Mouse (Mus musculus) G1E (cell line): ENCODE measurements at regions not wholly inside any gene's neighbourhood (a gene's known extent, or its start where the extent isn't known, plus 50 kb on each side); places are given as distances from the start of the nearest gene placed in this dataset.

Source experiments
- ATAC-seq: 2 replicates; pipeline ENCODE4 v1.8.0; 2016; ENCODE audit warnings: mild to moderate bottlenecking; ENCODE audit not compliant: insufficient number of reproducible peaks, poor library complexity, low FRiP score, severe bottlenecking; ENCODE audit errors: extremely low read depth
- DNase-seq: peaks from one replicate; pipeline ENCODE4 v3.0.0; 2012; ENCODE audit warnings: low spot score
- H3K27me3 ChIP-seq: 2 replicates; pipeline ENCODE4 v1.6.1; 2012; ENCODE audit warnings: mild to moderate bottlenecking, low read length, inconsistent platforms; ENCODE audit not compliant: insufficient read depth
- H3K36me3 ChIP-seq: replicated peaks from 2 replicates; pipeline ENCODE3; 2012; ENCODE audit warnings: mild to moderate bottlenecking, inconsistent platforms
- H3K4me1 ChIP-seq: 2 replicates; pipeline ENCODE4 v1.6.1; 2012; ENCODE audit warnings: low read depth, low read length, inconsistent platforms, mixed read lengths; ENCODE audit not compliant: insufficient read depth
- H3K4me3 ChIP-seq: 2 replicates; pipeline ENCODE4 v1.5.1; 2012; ENCODE audit warnings: low read depth, mild to moderate bottlenecking, inconsistent platforms, low read length, moderate library complexity, mixed read lengths
- H3K9me3 ChIP-seq: replicated peaks from 2 replicates; pipeline ENCODE4 v1.6.1; 2012; ENCODE audit warnings: inconsistent platforms
- CTCF ChIP-seq: IDR thresholded peaks from 2 replicates; pipeline ENCODE4 v1.5.1; 2012; ENCODE audit warnings: low read depth, low read length, inconsistent platforms, mixed read lengths
- GATA1 ChIP-seq: IDR thresholded peaks from 2 replicates; pipeline ENCODE4 v1.6.1; 2012; ENCODE audit warnings: borderline replicate concordance, low read length, inconsistent platforms, mixed read lengths
- GATA2 ChIP-seq: IDR thresholded peaks from 2 replicates; pipeline ENCODE4 v1.6.1; 2012; ENCODE audit warnings: low read depth, low read length, inconsistent platforms, borderline replicate concordance
- POLR2AphosphoS5 ChIP-seq: IDR thresholded peaks from 2 replicates; pipeline ENCODE4 v1.6.1; 2012; ENCODE audit warnings: low read depth, low read length, inconsistent platforms; ENCODE audit not compliant: insufficient replicate concordance
- TAL1 ChIP-seq: conservative IDR thresholded peaks from 2 replicates; pipeline ENCODE4 v1.6.1; 2012; ENCODE audit warnings: low read depth, low read length, inconsistent platforms, mixed read lengths

DNA sequence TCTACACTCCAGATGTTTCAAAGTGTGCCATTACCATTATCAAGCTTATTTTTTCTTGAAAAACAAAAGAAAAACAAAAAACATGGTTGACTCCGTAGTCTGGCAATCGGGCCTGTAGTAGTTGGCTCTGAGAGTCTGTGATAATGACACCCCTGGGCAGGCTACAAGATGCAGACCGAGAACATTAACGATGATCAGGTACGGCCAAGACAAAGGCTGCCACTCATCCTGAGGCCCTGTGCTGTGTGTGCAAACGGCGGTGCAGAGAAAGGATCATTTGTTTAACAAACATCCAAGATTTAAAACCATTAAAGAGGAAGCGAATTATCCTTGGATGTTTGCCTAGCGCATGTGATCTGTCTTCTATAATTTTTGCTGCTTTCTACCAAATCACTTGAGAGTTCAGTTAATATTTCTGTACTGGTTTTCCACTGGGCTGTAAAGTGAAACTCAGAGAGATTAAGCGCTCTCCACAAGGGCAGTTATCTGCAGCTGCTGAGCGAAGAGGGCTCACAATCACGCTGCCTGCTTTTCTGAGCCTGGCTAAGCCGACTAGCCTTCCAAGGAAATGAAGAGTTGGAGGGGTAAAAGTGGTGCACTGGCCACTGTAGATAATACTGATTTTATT, 257.0 kb downstream of the Adgrl2 start:
- Histone ChIP-seq H3K4me3 (no peak overlapping the region), H3K36me3 (no peaks in the 10 kb centered on the region), H3K9me3 (peaks cover 9% of the 10 kb centered on the region), H3K4me1 (no peaks in the 10 kb centered on the region), H3K27me3 (no peaks in the 10 kb centered on the region)
- no peak for TF ChIP-seq GATA2
- TF ChIP-seq TAL1: no peak
- DNase-seq: no peak
- no peak for ATAC-seq

DNA sequence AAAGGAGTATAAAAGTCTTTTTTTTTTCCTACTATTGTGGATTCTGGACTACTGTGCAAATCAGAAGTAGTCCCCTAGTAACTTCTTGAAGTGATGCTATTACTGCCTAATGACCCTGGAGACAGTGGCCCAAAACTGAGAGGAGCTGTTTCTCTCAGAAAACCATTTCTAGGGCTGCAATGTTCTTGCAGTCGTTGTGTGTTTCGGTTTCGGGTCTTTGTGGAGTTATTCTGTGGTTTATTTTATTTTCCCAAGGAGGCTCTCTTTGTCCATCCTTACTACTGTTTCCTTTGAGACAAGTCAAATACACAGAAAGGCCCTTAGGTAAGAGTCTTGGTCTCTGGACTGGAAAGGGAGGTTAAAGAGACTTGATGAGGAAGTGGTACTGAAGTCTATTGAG, 258.9 kb downstream of the Adgrl2 start:
- DNase-seq (no peak), ATAC-seq (no peak)
- TF ChIP-seq TAL1 (no peak), GATA2 (no peak), GATA1 (no peak), CTCF (no peak), POLR2AphosphoS5 (no peak)

DNA sequence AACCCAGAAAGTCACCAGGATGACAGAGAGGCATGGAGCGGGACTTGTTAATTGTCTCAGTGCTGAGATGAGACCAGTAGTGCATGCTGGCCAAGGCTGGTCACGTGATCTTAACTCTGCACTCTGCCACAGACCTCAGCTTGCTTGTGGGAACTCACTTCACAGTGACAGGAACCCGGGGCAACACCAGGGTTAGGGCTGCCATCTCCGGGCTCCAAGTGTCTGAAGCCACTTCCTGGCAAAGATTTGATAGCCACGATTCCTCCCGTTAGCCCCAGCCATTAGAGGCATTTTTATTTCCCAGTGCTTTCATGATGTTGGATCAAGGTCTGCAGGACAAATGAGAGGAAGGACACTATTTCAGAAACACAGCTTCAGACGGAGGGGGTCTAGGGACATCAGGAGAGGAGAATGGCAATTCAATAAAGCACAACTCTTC, 261.1 kb downstream of the Adgrl2 start:
- Histone ChIP-seq H3K36me3 (no peaks in the 10 kb centered on the region), H3K27me3 (no peaks in the 10 kb centered on the region), H3K9me3 (peaks cover 8% of the 10 kb centered on the region), H3K4me3 (no peak overlapping the region), H3K4me1 (no peaks in the 10 kb centered on the region)
- DNase-seq: no peak
- ATAC-seq: no peak
- TF ChIP-seq POLR2AphosphoS5: no peak
- TF ChIP-seq TAL1: no peak
- no peak for TF ChIP-seq CTCF
- TF ChIP-seq GATA1: no peak
- no peak for TF ChIP-seq GATA2

More for the DNA sequence above, 258.9 kb downstream of the Adgrl2 start:
- Histone ChIP-seq H3K4me3 (no peak overlapping the region), H3K27me3 (no peaks in the 10 kb centered on the region), H3K36me3 (no peaks in the 10 kb centered on the region), H3K4me1 (no peaks in the 10 kb centered on the region), H3K9me3 (peaks cover 8% of the 10 kb centered on the region)

DNA sequence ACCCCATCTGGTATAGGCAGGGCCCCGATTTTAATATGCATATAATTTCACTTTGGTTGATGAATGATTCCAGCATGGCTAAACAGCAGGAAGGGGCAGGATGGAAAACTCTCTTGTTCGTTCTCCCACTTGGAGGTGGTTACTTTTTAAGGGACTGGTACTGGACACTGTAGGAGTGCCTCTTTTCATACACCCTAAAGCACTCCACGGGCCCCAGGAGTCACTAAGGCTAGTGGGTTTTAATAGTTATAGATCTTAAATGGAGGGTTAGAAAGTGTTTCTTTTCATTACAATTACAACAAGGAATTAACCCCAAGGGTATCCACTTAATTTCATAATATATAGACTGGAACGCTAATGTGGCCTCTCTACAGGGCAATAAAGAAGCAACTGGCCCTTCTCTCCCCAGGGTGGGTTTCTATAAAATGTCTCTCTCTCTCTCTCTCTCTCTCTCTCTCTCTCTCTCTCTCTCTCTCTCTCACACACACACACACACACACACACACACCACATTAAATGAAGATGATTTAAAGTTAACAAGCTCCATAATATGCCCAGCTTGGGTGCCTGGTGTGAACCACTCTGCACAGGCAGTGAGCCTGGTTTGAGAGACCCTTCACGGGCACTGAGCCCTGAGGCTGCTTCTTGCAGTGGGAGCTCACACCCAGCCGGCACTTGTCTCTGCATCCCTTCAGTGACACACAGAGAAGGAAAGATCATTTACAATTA, 261.7 kb downstream of the Adgrl2 start:
- Histone ChIP-seq H3K36me3 (no peaks in the 10 kb centered on the region), H3K9me3 (peaks cover 8% of the 10 kb centered on the region), H3K4me1 (no peaks in the 10 kb centered on the region), H3K4me3 (no peak overlapping the region), H3K27me3 (no peaks in the 10 kb centered on the region)
- ATAC-seq (no peak), DNase-seq (no peak)
- TF ChIP-seq POLR2AphosphoS5 (no peak), CTCF (no peak), TAL1 (no peak), GATA1 (no peak)

DNA sequence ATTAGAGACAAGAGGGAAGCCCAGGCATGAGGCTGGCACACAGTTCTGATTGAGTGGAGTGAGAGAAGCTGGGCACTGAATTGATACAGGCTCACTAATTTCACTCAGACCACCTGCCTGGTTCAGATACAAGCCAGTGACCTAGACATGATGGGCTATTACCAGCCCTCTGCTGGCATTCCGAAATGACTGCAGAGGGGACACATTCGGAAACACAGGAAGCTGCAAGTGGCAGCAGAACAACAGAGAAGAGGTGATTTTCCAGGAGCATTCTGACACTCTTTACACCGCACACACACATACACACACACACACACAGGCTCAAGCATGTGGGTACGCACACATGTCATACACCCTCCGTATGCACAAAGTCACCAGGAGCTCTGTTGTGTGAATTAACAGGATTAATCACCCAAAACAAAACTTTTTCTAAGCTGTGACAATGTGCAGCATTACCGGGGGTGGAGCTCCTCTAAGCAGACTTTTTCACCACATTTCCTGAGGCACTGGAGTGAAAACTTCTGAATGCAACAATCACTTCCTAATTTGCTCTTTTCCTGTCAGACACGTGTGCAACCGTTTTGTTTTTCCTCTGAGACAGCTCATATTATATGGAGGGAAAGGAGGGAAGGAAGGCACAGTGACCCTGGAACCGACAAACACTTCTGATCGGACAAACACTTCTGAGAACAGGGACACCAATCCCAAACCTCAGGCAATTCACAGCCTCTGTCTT, 263.6 kb downstream of the Adgrl2 start:
- Histone ChIP-seq H3K27me3 (no peaks in the 10 kb centered on the region), H3K9me3 (peaks cover 10% of the 10 kb centered on the region; the same call in 1 of the 2 replicates), H3K36me3 (no peaks in the 10 kb centered on the region), H3K4me3 (no peak overlapping the region), H3K4me1 (no peaks in the 10 kb centered on the region)
- TF ChIP-seq GATA1: no peak
- TF ChIP-seq TAL1: no peak
- TF ChIP-seq POLR2AphosphoS5: no peak
- no peak for TF ChIP-seq CTCF
- TF ChIP-seq GATA2: no peak
- ATAC-seq (no peak), DNase-seq (no peak)

DNA sequence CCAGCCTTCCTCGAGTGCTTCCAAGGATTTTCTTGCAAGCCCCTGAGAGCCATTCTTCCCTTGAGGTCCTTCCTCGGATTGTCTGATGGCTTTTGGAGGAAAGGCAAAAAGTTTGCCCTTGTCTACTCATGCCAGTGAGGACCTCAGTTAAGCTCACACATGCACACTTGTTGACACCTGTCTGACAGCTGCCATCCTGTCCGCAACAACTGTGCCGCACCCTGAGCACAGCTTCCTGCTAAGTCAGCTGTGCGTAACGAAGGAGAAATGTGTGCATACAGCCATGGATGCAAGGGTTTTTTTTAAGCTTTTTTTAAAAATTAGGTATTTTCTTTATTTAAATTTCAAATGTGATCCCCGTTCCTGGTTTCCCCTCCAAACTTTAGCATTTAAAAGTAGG, 293.8 kb downstream of the Adgrl2 start:
- no peak overlapping the region for H3K4me3 ChIP-seq
- TF ChIP-seq TAL1 (no peak), GATA1 (no peak), CTCF (no peak), GATA2 (no peak), POLR2AphosphoS5 (no peak)
- H3K36me3 ChIP-seq: no peaks in the 10 kb centered on the region
- ATAC-seq (no peak), DNase-seq (no peak)
- peaks cover 24% of the 10 kb centered on the region for H3K9me3 ChIP-seq
- no peaks in the 10 kb centered on the region for H3K4me1 ChIP-seq
- H3K27me3 ChIP-seq: no peaks in the 10 kb centered on the region
